Mouse (Mus musculus): ENCODE data around the gene Mmp9. TPM values are rescaled to one million over a fixed set of nuclear protein-coding genes. Genes with fewer than 3 reads are reported as not detected.

Mmp9 gene
- polyA plus RNA-seq (2012; rRNA removed) = 1.7 and 1.8 TPM in 2 replicates

- TF ChIP-seq POLR2A (IDR thresholded peaks at IDR 0.05; ENCODE audit: low read depth, low read length) = no peak
- no peak for TF ChIP-seq CTCF (conservative IDR thresholded peaks at IDR 0.05; ENCODE audit: insufficient read depth, insufficient read length, low read depth, low read length)
- peaks cover 5% of the 10 kb centered on the region; the same call in 1 of the 2 replicates for H3K4me1 ChIP-seq (ENCODE audit: control insufficient read depth, insufficient read depth, low read length)
These were observed at the start of gene Mmp9 for GRCm38 (mm10) chr2:164940140-164940830. Mmp9 (plus strand) TSS chr2:164940780.

GRCm38 (mm10) chr2:164891056-164891834 lies 49.3 kb upstream of the Mmp9 start:
- no peak overlapping the region for H3K4me3 ChIP-seq (ENCODE audit: insufficient read depth, low read depth, low read length)
- WGBS = 78% methylated on average over 13 of the region's 13 CpGs
- TF ChIP-seq CTCF (conservative IDR thresholded peaks at IDR 0.05; ENCODE audit: insufficient read depth, insufficient read length, low read depth, low read length) (no peak), POLR2A (IDR thresholded peaks at IDR 0.05; ENCODE audit: low read depth, low read length) (no peak)
- H3K27ac ChIP-seq (ENCODE audit: insufficient read depth, low read depth, low read length) = no peak overlapping the region
- no peaks in the 10 kb centered on the region for H3K27me3 ChIP-seq (replicated peaks; ENCODE audit: control insufficient read depth, insufficient read depth, low read length)
- no peaks in the 10 kb centered on the region for H3K4me1 ChIP-seq (ENCODE audit: control insufficient read depth, insufficient read depth, low read length)
- H3K36me3 ChIP-seq (ENCODE audit: control insufficient read depth, insufficient read depth, low read length) = peaks cover 7% of the 10 kb centered on the region
- DNase-seq = no peak

More at GRCm38 (mm10) chr2:164940140-164940830, at the start of gene Mmp9:
- Histone ChIP-seq H3K4me3 (ENCODE audit: insufficient read depth, low read depth, low read length) (no peak within 1 kb of the TSS), H3K27me3 (replicated peaks; ENCODE audit: control insufficient read depth, insufficient read depth, low read length) (no peaks in the 10 kb centered on the region), H3K36me3 (ENCODE audit: control insufficient read depth, insufficient read depth, low read length) (no peaks in the 10 kb centered on the region), H3K27ac (ENCODE audit: insufficient read depth, low read depth, low read length) (no peak within 1 kb of the TSS)
- 26% methylated on average over 10 of the region's 10 CpGs for WGBS
- no peak for DNase-seq

DNA sequence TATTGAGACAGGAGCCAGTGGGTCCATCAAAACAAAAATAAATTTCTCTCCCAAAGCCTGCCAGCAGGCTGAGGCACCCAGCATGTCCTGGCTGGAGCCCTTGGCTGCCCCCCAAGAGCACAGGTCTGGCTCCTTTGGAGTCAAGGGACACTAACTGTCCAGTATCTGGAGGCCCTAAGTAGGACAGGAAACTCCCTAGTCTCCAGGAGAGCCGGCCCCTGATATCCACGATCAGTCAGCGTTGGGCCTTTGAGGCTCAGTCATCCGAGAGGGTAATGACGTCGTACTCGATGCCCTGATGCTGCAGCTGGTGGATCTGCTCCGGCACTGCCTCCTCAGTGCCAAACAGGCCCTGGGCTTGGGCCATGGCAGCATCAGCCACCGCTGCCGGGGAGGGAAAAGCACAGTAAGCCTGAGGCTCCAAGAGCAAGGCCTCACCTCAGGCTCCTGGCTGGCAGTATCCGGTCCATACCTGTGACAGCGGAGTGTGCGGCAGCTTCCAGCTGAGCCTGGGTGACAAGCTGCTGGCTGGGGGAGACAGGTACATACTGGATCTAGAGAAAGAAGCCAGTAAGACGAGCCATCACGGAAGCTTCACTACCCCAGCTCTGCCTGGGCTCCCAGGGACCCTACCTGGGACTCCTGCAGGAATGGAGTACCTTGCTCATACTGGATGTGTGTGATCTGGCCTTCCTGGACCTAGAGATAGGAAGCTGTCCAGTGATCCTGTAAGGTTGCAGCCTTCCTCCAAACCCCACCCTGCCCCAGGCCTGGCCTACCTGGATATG lies 48.5 kb upstream of the Mmp9 start:
- H3K4me1 ChIP-seq (ENCODE audit: control insufficient read depth, insufficient read depth, low read length) = no peaks in the 10 kb centered on the region
- no peak for DNase-seq
- no peaks in the 10 kb centered on the region for H3K27me3 ChIP-seq (replicated peaks; ENCODE audit: control insufficient read depth, insufficient read depth, low read length)
- no peak overlapping the region for H3K4me3 ChIP-seq (ENCODE audit: insufficient read depth, low read depth, low read length)
- 64% methylated on average over 15 of the region's 15 CpGs for WGBS
- no peak overlapping the region for H3K27ac ChIP-seq (ENCODE audit: insufficient read depth, low read depth, low read length)
- H3K36me3 ChIP-seq (ENCODE audit: control insufficient read depth, insufficient read depth, low read length) = peaks cover 7% of the 10 kb centered on the region
- TF ChIP-seq POLR2A (IDR thresholded peaks at IDR 0.05; ENCODE audit: low read depth, low read length) (no peak), CTCF (conservative IDR thresholded peaks at IDR 0.05; ENCODE audit: insufficient read depth, insufficient read length, low read depth, low read length) (no peak)

DNA sequence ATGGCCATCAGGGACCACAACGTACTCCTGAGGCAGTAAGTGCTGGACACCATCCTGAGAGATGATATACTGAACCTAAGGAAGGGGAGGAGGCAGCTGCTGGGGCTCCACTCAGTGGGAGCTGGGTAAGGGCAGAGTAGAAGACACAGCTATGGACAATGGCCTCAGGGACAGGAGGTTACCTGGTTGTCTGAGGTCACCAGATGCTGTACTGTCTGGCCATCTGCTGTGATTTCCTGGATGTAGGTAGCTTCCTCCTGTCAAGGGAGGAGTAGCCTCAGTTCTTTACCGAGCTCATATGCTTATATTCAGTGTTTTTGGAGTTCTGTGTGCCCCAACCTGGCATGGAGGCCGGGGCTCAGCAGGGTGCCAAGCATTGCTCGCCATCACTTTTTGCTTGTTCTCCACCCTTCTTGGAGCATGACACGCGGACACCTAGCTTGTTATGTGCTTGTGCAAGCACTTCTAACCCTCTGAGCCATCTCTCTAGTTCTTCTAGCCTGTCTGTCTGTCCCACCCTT lies 47.8 kb upstream of the Mmp9 start:
- no peaks in the 10 kb centered on the region for H3K4me1 ChIP-seq (ENCODE audit: control insufficient read depth, insufficient read depth, low read length)
- H3K36me3 ChIP-seq (ENCODE audit: control insufficient read depth, insufficient read depth, low read length) = peaks cover 10% of the 10 kb centered on the region
- TF ChIP-seq CTCF (conservative IDR thresholded peaks at IDR 0.05; ENCODE audit: insufficient read depth, insufficient read length, low read depth, low read length) (no peak), POLR2A (IDR thresholded peaks at IDR 0.05; ENCODE audit: low read depth, low read length) (no peak)
- H3K4me3 ChIP-seq (ENCODE audit: insufficient read depth, low read depth, low read length) = no peak overlapping the region
- H3K27ac ChIP-seq (ENCODE audit: insufficient read depth, low read depth, low read length) = no peak overlapping the region
- no peak for DNase-seq
- H3K27me3 ChIP-seq (replicated peaks; ENCODE audit: control insufficient read depth, insufficient read depth, low read length) = no peaks in the 10 kb centered on the region
- WGBS = 88% methylated on average over 6 of the region's 6 CpGs

- WGBS = 64% methylated on average over 5 of the region's 5 CpGs
- H3K27me3 ChIP-seq (replicated peaks; ENCODE audit: control insufficient read depth, insufficient read depth, low read length) = no peaks in the 10 kb centered on the region
These were observed 46.5 kb upstream of the Mmp9 start for GRCm38 (mm10) chr2:164894048-164894447.

DNA sequence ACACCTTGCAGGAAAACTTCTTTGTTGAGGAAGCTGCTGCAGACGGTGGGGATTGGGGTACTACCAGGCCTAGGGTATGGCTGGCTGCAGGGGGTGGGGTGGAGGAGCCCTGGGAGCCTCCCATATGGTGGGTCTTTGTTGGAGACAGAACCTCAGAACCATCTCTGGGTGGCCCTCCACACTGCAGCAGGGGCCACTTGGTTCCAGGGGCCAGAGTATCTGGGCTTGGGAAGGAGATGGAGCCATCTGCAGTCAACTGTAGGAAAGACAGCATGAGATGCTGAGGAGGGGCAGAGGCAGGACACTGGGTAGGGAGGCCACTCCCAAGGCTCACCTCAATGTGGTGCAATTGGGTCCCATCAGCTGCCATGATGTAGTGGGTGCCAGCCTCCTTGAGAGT lies 45.9 kb upstream of the Mmp9 start:
- DNase-seq = no peak
- 0 out of 2 replicates have a peak, but pooled peaks have one; percentile 5 for TF ChIP-seq CTCF (conservative IDR thresholded peaks at IDR 0.05; ENCODE audit: insufficient read depth, insufficient read length, low read depth, low read length)
- TF ChIP-seq POLR2A (IDR thresholded peaks at IDR 0.05; ENCODE audit: low read depth, low read length) = no peak
- Histone ChIP-seq H3K4me3 (ENCODE audit: insufficient read depth, low read depth, low read length) (no peak overlapping the region), H3K27me3 (replicated peaks; ENCODE audit: control insufficient read depth, insufficient read depth, low read length) (no peaks in the 10 kb centered on the region), H3K4me1 (ENCODE audit: control insufficient read depth, insufficient read depth, low read length) (no peaks in the 10 kb centered on the region), H3K36me3 (ENCODE audit: control insufficient read depth, insufficient read depth, low read length) (peaks cover 5% of the 10 kb centered on the region), H3K27ac (ENCODE audit: insufficient read depth, low read depth, low read length) (no peak overlapping the region)
- WGBS = 71% methylated on average over 1 of the region's 1 CpGs

More at GRCm38 (mm10) chr2:164894048-164894447, 46.5 kb upstream of the Mmp9 start:
- H3K4me3 ChIP-seq (ENCODE audit: insufficient read depth, low read depth, low read length) = no peak overlapping the region
- TF ChIP-seq POLR2A (IDR thresholded peaks at IDR 0.05; ENCODE audit: low read depth, low read length) (no peak), CTCF (conservative IDR thresholded peaks at IDR 0.05; ENCODE audit: insufficient read depth, insufficient read length, low read depth, low read length) (0 out of 2 replicates have a peak, but pooled peaks have one; percentile 1)
- no peak for DNase-seq
- no peak overlapping the region for H3K27ac ChIP-seq (ENCODE audit: insufficient read depth, low read depth, low read length)
- H3K4me1 ChIP-seq (ENCODE audit: control insufficient read depth, insufficient read depth, low read length) = no peaks in the 10 kb centered on the region
- peaks cover 7% of the 10 kb centered on the region for H3K36me3 ChIP-seq (ENCODE audit: control insufficient read depth, insufficient read depth, low read length)

Data from kidney, adult 2 months (tissue).